Mouse (Mus musculus) limb, embryonic 14.5 days (tissue): ENCODE measurements around the gene B4galnt2. TPM values are rescaled to one million over a fixed set of nuclear protein-coding genes. Genes with fewer than 3 reads are reported as not detected.

ENCODE experiments used
- ATAC-seq: fragments of 200-750 bp; cut with Nextera tagmentation; 2 replicates; pipeline ENCODE4 v1.8.0; 2017; ENCODE audit warnings: low read depth, moderate number of reproducible peaks, moderate TSS enrichment; ENCODE audit not compliant: low FRiP score
- DNase-seq: peaks from one replicate; pipeline ENCODE4 v3.0.0-alpha.2; 2015; ENCODE audit warnings: low spot score
- H3K27ac ChIP-seq: fragments of 300-500 bp; sonication (generic); replicated peaks from 2 replicates; pipeline ENCODE4 v1.5.1; 2014; ENCODE audit warnings: low read depth, mild to moderate bottlenecking, low read length, moderate library complexity, mixed read lengths
- H3K27me3 ChIP-seq: fragments of 300-500 bp; sonication (generic); 2 replicates; pipeline ENCODE4 v1.6.1; 2014; ENCODE audit warnings: low read length, mixed read lengths; ENCODE audit not compliant: control insufficient read depth, insufficient read depth
- H3K36me3 ChIP-seq: fragments of 300-500 bp; sonication (generic); 2 replicates; pipeline ENCODE4 v1.6.1; 2014; ENCODE audit warnings: mild to moderate bottlenecking, low read length, moderate library complexity, mixed read lengths; ENCODE audit not compliant: control insufficient read depth, insufficient read depth
- H3K4me1 ChIP-seq: fragments of 300-500 bp; sonication (generic); 2 replicates; pipeline ENCODE4 v1.6.1; 2014; ENCODE audit warnings: antibody characterized with exemption, low read length, mixed read lengths; ENCODE audit not compliant: control insufficient read depth, insufficient read depth
- H3K4me2 ChIP-seq: fragments of 300-500 bp; sonication (generic); replicated peaks from 2 replicates; pipeline ENCODE4 v1.6.1; 2014; ENCODE audit warnings: low read depth, mild to moderate bottlenecking, low read length, moderate library complexity; ENCODE audit not compliant: severe bottlenecking
- H3K4me3 ChIP-seq: fragments of 300-500 bp; sonication (generic); replicated peaks from 2 replicates; pipeline ENCODE4 v1.5.1; 2014; ENCODE audit warnings: low read length
- H3K9ac ChIP-seq: fragments of 300-500 bp; sonication (generic); 2 replicates; pipeline ENCODE4 v1.6.1; 2014; ENCODE audit warnings: mild to moderate bottlenecking, low read depth, low read length, moderate library complexity; ENCODE audit not compliant: severe bottlenecking
- H3K9me3 ChIP-seq: fragments of 300-500 bp; sonication (generic); 2 replicates; pipeline ENCODE4 v1.6.1; 2016; ENCODE audit warnings: low read length; ENCODE audit not compliant: control insufficient read depth
- POLR2A ChIP-seq: fragments of 200-500 bp; IDR thresholded peaks from 2 replicates; pipeline ENCODE4 v1.8.0; 2012; ENCODE audit warnings: inconsistent platforms, mild to moderate bottlenecking, moderate library complexity, borderline replicate concordance; ENCODE audit not compliant: insufficient read depth, insufficient read length; ENCODE audit errors: extremely low read depth
- WGBS: fragments of 180-500 bp; shearing (Covaris S2); extraction: QIAGEN DNeasy Blood & Tissue Kit; methylation state at CpG from one replicate; pipeline ENCODE4 v1.1.7; 2014; 5-methylcytosine and 5-hydroxymethylcytosine counted together
- microRNA-seq: library from miRNA; unstranded; fragments of <30 nt; microRNA quantifications from one replicate; pipeline ENCODE4, GENCODE M21; 2016
- polyA plus RNA-seq, 2 experiments: library from polyadenylated mRNA; depleted of rRNA in 1 of 2; stranded (reverse) in 1 of 2; unstranded in 1 of 2; fragments of >200 nt; fragmentation: Nextera tagmentation in 1 of 2; extraction: Ambion mirVana in 1 of 2; gene quantifications; 2 replicates each; pipeline versions ENCODE4 v1.2.1 to v1.2.3; 2012 to 2014

B4galnt2 gene
- polyA plus RNA-seq, 2 experiments, result not detected

GRCm38 (mm10) chr11:95824877-95825243, 89.8 kb downstream of the B4galnt2 start:
- peaks cover 7% of the 10 kb centered on the region for H3K4me1 ChIP-seq
- ATAC-seq (no peak; the same call in 1 of the 2 replicates), DNase-seq (no peak)
- H3K36me3 ChIP-seq, result no peaks in the 10 kb centered on the region
- H3K27ac ChIP-seq, result no peak overlapping the region
- no peaks in the 10 kb centered on the region for H3K9me3 ChIP-seq
- H3K27me3 ChIP-seq, result peaks cover 48% of the 10 kb centered on the region
- peak overlapping the region; percentile 98 for H3K4me2 ChIP-seq
- no peak for TF ChIP-seq POLR2A
- peak overlapping the region; percentile 66 for H3K4me3 ChIP-seq
- WGBS, result 4% methylated on average over 11 of the region's 11 CpGs
- peak overlapping the region; percentile 47; the same call in 1 of the 2 replicates for H3K9ac ChIP-seq

DNA sequence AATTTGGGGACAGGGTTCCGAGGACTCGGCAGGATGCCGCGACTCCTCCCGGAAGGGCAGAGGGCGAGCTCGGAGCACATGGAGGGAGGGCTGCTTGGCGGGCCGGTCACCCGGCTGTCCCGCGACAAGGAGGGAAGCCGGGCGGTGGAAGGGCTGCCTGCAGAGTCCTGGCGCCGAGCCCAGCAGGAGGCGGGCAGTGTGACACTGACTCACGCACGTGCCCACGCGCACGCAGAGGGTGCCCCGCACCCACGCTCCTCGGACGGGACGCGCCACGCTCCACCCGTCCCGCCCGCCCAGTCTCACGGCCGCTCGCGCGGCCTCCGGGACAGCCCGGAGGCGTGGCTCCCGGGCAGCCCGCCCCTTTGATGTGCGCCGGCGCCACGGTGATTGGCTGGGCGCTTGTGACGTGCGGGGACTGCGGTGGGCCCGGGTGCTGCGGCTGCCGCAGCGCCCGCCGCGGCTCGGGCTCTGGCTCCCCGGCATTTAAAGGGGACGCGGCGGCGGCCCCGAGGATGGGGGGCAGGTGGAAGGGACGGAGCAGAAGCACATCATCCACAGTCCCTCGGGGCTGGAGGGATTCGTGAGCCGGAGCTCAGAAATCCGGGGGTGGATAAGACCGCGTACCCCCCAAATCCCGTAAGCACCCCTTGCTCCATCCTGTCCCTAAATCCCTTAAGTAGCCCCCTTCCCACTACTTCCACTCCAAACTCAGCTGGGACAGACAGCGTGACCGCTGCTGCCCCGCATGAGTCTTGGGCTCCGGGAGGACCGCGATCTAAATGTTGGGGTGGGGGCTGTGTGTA, 90.4 kb downstream of the B4galnt2 start, which contains the start of gene Phospho1:
Gene Phospho1 (plus strand): TSS at position 429 of the 806 bp plus-strand sequence.
- peak; percentile 87 for DNase-seq
- Histone ChIP-seq H3K9me3 (no peaks in the 10 kb centered on the region), H3K4me1 (peaks cover 7% of the 10 kb centered on the region), H3K27ac (no peak within 1 kb of the TSS), H3K4me3 (peak within 1 kb of the TSS; percentile 66), H3K27me3 (peaks cover 42% of the 10 kb centered on the region), H3K4me2 (peak within 1 kb of the TSS; percentile 98), H3K36me3 (no peaks in the 10 kb centered on the region), H3K9ac (peak within 1 kb of the TSS; percentile 65)
- peak; percentile 97 for ATAC-seq
- TF ChIP-seq POLR2A, result peak; percentile 50; the same call in 1 of the 2 replicates
- WGBS, result under 1% methylated on average over 43 of the region's 78 CpGs

GRCm38 (mm10) chr11:95822437-95822836, 92.3 kb downstream of the B4galnt2 start:
- DNase-seq (no peak), ATAC-seq (no peak)
- Histone ChIP-seq H3K27me3 (peaks cover 25% of the 10 kb centered on the region), H3K9me3 (no peaks in the 10 kb centered on the region), H3K27ac (no peak overlapping the region), H3K4me1 (peaks cover 7% of the 10 kb centered on the region), H3K4me2 (no peak overlapping the region), H3K4me3 (no peak overlapping the region), H3K9ac (no peak overlapping the region), H3K36me3 (no peaks in the 10 kb centered on the region)
- WGBS, result 91% methylated on average over 4 of the region's 4 CpGs
- no peak for TF ChIP-seq POLR2A

DNA sequence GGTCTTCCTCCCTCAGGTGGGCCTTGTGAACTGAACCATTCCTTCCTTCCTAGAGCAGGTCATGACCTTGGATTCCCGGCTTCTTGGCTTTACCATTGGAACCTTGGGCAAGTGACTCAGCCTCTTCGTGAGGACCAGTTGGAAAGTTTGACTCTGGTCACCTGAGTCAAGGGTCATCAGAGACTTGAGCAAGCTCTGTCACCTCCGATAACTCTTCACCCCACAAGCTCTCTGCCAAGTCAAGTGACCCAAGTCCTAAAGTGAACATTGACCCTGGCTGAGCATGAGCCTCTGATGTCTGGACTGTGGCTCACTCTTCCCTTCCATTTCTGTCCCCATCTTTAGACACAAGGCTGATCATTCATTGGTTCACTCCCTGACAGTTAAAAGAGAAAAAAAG, 93.2 kb downstream of the B4galnt2 start:
- no peaks in the 10 kb centered on the region for H3K36me3 ChIP-seq
- DNase-seq (no peak), ATAC-seq (no peak)
- no peak overlapping the region for H3K4me2 ChIP-seq
- no peak overlapping the region for H3K9ac ChIP-seq
- no peak overlapping the region for H3K4me3 ChIP-seq
- peaks cover 7% of the 10 kb centered on the region for H3K4me1 ChIP-seq
- H3K27me3 ChIP-seq, result peaks cover 16% of the 10 kb centered on the region
- WGBS, result 86% methylated on average over 3 of the region's 3 CpGs
- H3K27ac ChIP-seq, result no peak overlapping the region
- no peak for TF ChIP-seq POLR2A
- no peaks in the 10 kb centered on the region for H3K9me3 ChIP-seq

- no peaks in the 10 kb centered on the region for H3K4me1 ChIP-seq
- H3K4me2 ChIP-seq, result no peak overlapping the region
- no peaks in the 10 kb centered on the region for H3K36me3 ChIP-seq
- H3K9ac ChIP-seq, result no peak overlapping the region
- TF ChIP-seq POLR2A, result no peak
- H3K27me3 ChIP-seq, result no peaks in the 10 kb centered on the region
- ATAC-seq (no peak), DNase-seq (no peak)
- H3K9me3 ChIP-seq, result no peaks in the 10 kb centered on the region
- WGBS, result 79% methylated on average over 8 of the region's 8 CpGs
- no peak overlapping the region for H3K27ac ChIP-seq
- H3K4me3 ChIP-seq, result no peak overlapping the region
Measured at GRCm38 (mm10) chr11:95819138-95819537, 95.6 kb downstream of the B4galnt2 start.

Small RNA genes within 50 kb of the gene (microRNA-seq; reads per million reads assigned to microRNA genes)
- 0.92 reads per million for gene Mir3063

Other genes with a start within 250 kb of the B4galnt2 start
- 209 and 309 TPM in 2 replicates for gene Phb, start 247.9 kb downstream of the B4galnt2 start, polyA plus RNA-seq (2012; rRNA removed)
- gene Phb, start 247.9 kb downstream of the B4galnt2 start, polyA plus RNA-seq (2014; fragmentation: Nextera tagmentation; extraction: Ambion mirVana), result 226 and 227 TPM in 2 replicates
- gene Zfp652, start 202.2 kb downstream of the B4galnt2 start, polyA plus RNA-seq (2012; rRNA removed), result 25.3 and 31.2 TPM in 2 replicates
- gene Zfp652, start 202.2 kb downstream of the B4galnt2 start, polyA plus RNA-seq (2014; fragmentation: Nextera tagmentation; extraction: Ambion mirVana), result 13.3 and 13.8 TPM in 2 replicates
- gene B130006D01Rik, start 191.3 kb downstream of the B4galnt2 start, polyA plus RNA-seq (2012; rRNA removed), result 0.34 and 0.46 TPM in 2 replicates
- 1.6 and 2.2 TPM in 2 replicates for gene B130006D01Rik, start 191.3 kb downstream of the B4galnt2 start, polyA plus RNA-seq (2014; fragmentation: Nextera tagmentation; extraction: Ambion mirVana)
- 35.5 and 59.3 TPM in 2 replicates for gene Phospho1, start 90.4 kb downstream of the B4galnt2 start, polyA plus RNA-seq (2012; rRNA removed)
- gene Phospho1, start 90.4 kb downstream of the B4galnt2 start, polyA plus RNA-seq (2014; fragmentation: Nextera tagmentation; extraction: Ambion mirVana), result 2.4 and 2.5 TPM in 2 replicates
- gene Gngt2, start 77.7 kb downstream of the B4galnt2 start, polyA plus RNA-seq (2012; rRNA removed), result 5.1 and 10.0 TPM in 2 replicates
- gene Gngt2, start 77.7 kb downstream of the B4galnt2 start, polyA plus RNA-seq (2014; fragmentation: Nextera tagmentation; extraction: Ambion mirVana), result 12.4 and 14.0 TPM in 2 replicates
- 7.8 and 11.9 TPM in 2 replicates for gene Abi3, start 72.4 kb downstream of the B4galnt2 start, polyA plus RNA-seq (2012; rRNA removed)
- 2.5 and 5.5 TPM in 2 replicates for gene Abi3, start 72.4 kb downstream of the B4galnt2 start, polyA plus RNA-seq (2014; fragmentation: Nextera tagmentation; extraction: Ambion mirVana)
- 22.4 and 22.8 TPM in 2 replicates for gene Igf2bp1, start 91.0 kb upstream of the B4galnt2 start, polyA plus RNA-seq (2012; rRNA removed)
- 26.7 and 35.7 TPM in 2 replicates for gene Igf2bp1, start 91.0 kb upstream of the B4galnt2 start, polyA plus RNA-seq (2014; fragmentation: Nextera tagmentation; extraction: Ambion mirVana)
- 0.18 TPM in 1 of 2 replicates, not detected in the other for gene Gip, start 109.7 kb upstream of the B4galnt2 start, polyA plus RNA-seq (2012; rRNA removed)
- gene Gip, start 109.7 kb upstream of the B4galnt2 start, polyA plus RNA-seq (2014; fragmentation: Nextera tagmentation; extraction: Ambion mirVana), result not detected in 2 replicates
- 30.5 and 41.6 TPM in 2 replicates for gene Snf8, start 120.0 kb upstream of the B4galnt2 start, polyA plus RNA-seq (2012; rRNA removed)
- 39.4 and 40.0 TPM in 2 replicates for gene Snf8, start 120.0 kb upstream of the B4galnt2 start, polyA plus RNA-seq (2014; fragmentation: Nextera tagmentation; extraction: Ambion mirVana)
- gene Ube2z, start 150.5 kb upstream of the B4galnt2 start, polyA plus RNA-seq (2012; rRNA removed), result 68.9 and 72.6 TPM in 2 replicates
- 40.9 and 41.3 TPM in 2 replicates for gene Ube2z, start 150.5 kb upstream of the B4galnt2 start, polyA plus RNA-seq (2014; fragmentation: Nextera tagmentation; extraction: Ambion mirVana)
- gene Atp5g1, start 160.8 kb upstream of the B4galnt2 start, polyA plus RNA-seq (2012; rRNA removed), result 265 and 369 TPM in 2 replicates
- 678 and 741 TPM in 2 replicates for gene Atp5g1, start 160.8 kb upstream of the B4galnt2 start, polyA plus RNA-seq (2014; fragmentation: Nextera tagmentation; extraction: Ambion mirVana)
- not detected in 2 replicates for gene Calcoco2, start 197.1 kb upstream of the B4galnt2 start, polyA plus RNA-seq (2012; rRNA removed)
- not detected in 2 replicates for gene Calcoco2, start 197.1 kb upstream of the B4galnt2 start, polyA plus RNA-seq (2014; fragmentation: Nextera tagmentation; extraction: Ambion mirVana)
- 0.04 and 0.05 TPM in 2 replicates for gene Ttll6, start 218.9 kb upstream of the B4galnt2 start, polyA plus RNA-seq (2012; rRNA removed)
- not detected in 2 replicates for gene Ttll6, start 218.9 kb upstream of the B4galnt2 start, polyA plus RNA-seq (2014; fragmentation: Nextera tagmentation; extraction: Ambion mirVana)